Mouse (Mus musculus): ENCODE results near the gene Tinagl1.

Tinagl1 gene

GRCm38 (mm10) chr4:130177087-130177486, 2.2 kb upstream of the Tinagl1 start:
- DNase-seq, result peak; percentile 48 to 68

GRCm38 (mm10) chr4:130176156-130176720, 1.3 kb upstream of the Tinagl1 start:
- DNase-seq, result no peak

- DNase-seq, result peak; percentile 78 to 88
These were observed 439 bp downstream of the Tinagl1 start for GRCm38 (mm10) chr4:130174335-130175031.

- DNase-seq, result peak in 1 of 2 experiments; percentile 43
These were observed 1.0 kb downstream of the Tinagl1 start for GRCm38 (mm10) chr4:130173911-130174311.

GRCm38 (mm10) chr4:130173060-130173822, 1.7 kb downstream of the Tinagl1 start:
- no peak for DNase-seq

- peak; percentile 87 to 93 for DNase-seq
These were observed 2.8 kb downstream of the Tinagl1 start for GRCm38 (mm10) chr4:130171951-130172765.

GRCm38 (mm10) chr4:130170362-130170761, 4.6 kb downstream of the Tinagl1 start:
- DNase-seq, result no peak

- peak in 1 of 2 experiments; percentile 49 for DNase-seq
These were observed 5.4 kb downstream of the Tinagl1 start for GRCm38 (mm10) chr4:130169411-130169971.

GRCm38 (mm10) chr4:130168280-130169183, 6.4 kb downstream of the Tinagl1 start:
- peak; percentile 90 to 93 for DNase-seq

GRCm38 (mm10) chr4:130167814-130168213, 7.1 kb downstream of the Tinagl1 start:
- peak in 1 of 2 experiments; percentile 39 for DNase-seq

- DNase-seq, result peak in 1 of 2 experiments; percentile 30
These were observed 7.6 kb downstream of the Tinagl1 start for GRCm38 (mm10) chr4:130167321-130167720.

GRCm38 (mm10) chr4:130166592-130166991, 8.3 kb downstream of the Tinagl1 start:
- DNase-seq, result peak in 1 of 2 experiments; percentile 28

- no peak for DNase-seq
These were observed 8.9 kb downstream of the Tinagl1 start for GRCm38 (mm10) chr4:130166061-130166460.

- DNase-seq, result no peak
These were observed 10.8 kb downstream of the Tinagl1 start for GRCm38 (mm10) chr4:130164121-130164520.

- DNase-seq, result peak; percentile 62 to 76
These were observed 11.5 kb downstream of the Tinagl1 start for GRCm38 (mm10) chr4:130163391-130163861.

GRCm38 (mm10) chr4:130161349-130161748, 13.6 kb downstream of the Tinagl1 start:
- DNase-seq, result no peak

GRCm38 (mm10) chr4:130156812-130157371, 18.0 kb downstream of the Tinagl1 start:
- peak in 1 of 2 experiments; percentile 6 for DNase-seq

GRCm38 (mm10) chr4:130154250-130154649, 20.7 kb downstream of the Tinagl1 start:
- DNase-seq, result no peak

GRCm38 (mm10) chr4:130148405-130148804, 26.5 kb downstream of the Tinagl1 start:
- no peak for DNase-seq

- DNase-seq, result no peak
These were observed 33.1 kb downstream of the Tinagl1 start for GRCm38 (mm10) chr4:130141786-130142185.

GRCm38 (mm10) chr4:130140992-130141402, 33.9 kb downstream of the Tinagl1 start:
- DNase-seq, result peak in 1 of 2 experiments; percentile 19
